In genomic region chr15:12225062-12225461, GRCm38 (mm10) we compare ENCODE assay signal across 18 mouse cellular contexts. TPM values are rescaled to one million over a fixed set of nuclear protein-coding genes. Genes with fewer than 3 reads are reported as not detected.
DNase-seq lines count a peak whose midpoint lies in the region; ATAC-seq and TF ChIP-seq lines count a peak whose summit lies in the region.
"Had no signal": no experiment of that assay in that cellular context is flagged by ENCODE, and none has a peak within 500 bp of the region (broad histone marks: within the 10 kb centered on the region; RNA-seq: fewer than 3 reads in every experiment).

No protein-coding gene starts in this region.

- H3K36me3 ChIP-seq in embryonic facial prominence, embryonic 13.5 days: no peaks in the 10 kb centered on the region
- no peaks in the 10 kb centered on the region for H3K36me3 ChIP-seq in embryonic facial prominence, embryonic 10.5 days (replicated peaks)
- no peaks in the 10 kb centered on the region for H3K36me3 ChIP-seq in heart, postnatal 0 days (replicated peaks; ENCODE audit: control insufficient read depth, insufficient read depth, low read length)
- no peaks in the 10 kb centered on the region for H3K36me3 ChIP-seq in lung, postnatal 0 days (ENCODE audit: insufficient read depth, low read length)
- H3K36me3 ChIP-seq: neural tube, embryonic 15.5 days; stomach, embryonic 15.5 days had no signal

- intact Hi-C loops in heart, postnatal 25 days (cut with DNase I): no loop called here

- TF ChIP-seq CTCF in heart, postnatal 0 days (IDR thresholded peaks at IDR 0.05; ENCODE audit: low read depth): no peak
- TF ChIP-seq CTCF in lung, postnatal 0 days (IDR thresholded peaks at IDR 0.05): no peak

- no peaks in the 10 kb centered on the region for H3K27me3 ChIP-seq in embryonic facial prominence, embryonic 13.5 days
- H3K27me3 ChIP-seq in embryonic facial prominence, embryonic 10.5 days (replicated peaks; ENCODE audit: low read depth, poor library complexity, severe bottlenecking): no peaks in the 10 kb centered on the region
- no peaks in the 10 kb centered on the region for H3K27me3 ChIP-seq in heart, postnatal 0 days (ENCODE audit: control insufficient read depth, insufficient read depth, low read length)
- no peaks in the 10 kb centered on the region for H3K27me3 ChIP-seq in lung, postnatal 0 days (replicated peaks; ENCODE audit: insufficient read depth, low read length)
- H3K27me3 ChIP-seq: neural tube, embryonic 15.5 days; stomach, embryonic 15.5 days had no signal

- no peak for TF ChIP-seq EP300 in heart, postnatal 0 days (IDR thresholded peaks at IDR 0.05; ENCODE audit: low read depth)
- no peak for TF ChIP-seq EP300 in lung, postnatal 0 days (IDR thresholded peaks at IDR 0.05)

- no peak overlapping the region for H3K9ac ChIP-seq in embryonic facial prominence, embryonic 13.5 days
- no peak overlapping the region for H3K9ac ChIP-seq in heart, postnatal 0 days (replicated peaks; ENCODE audit: low read depth, low read length)
- H3K9ac ChIP-seq in lung, postnatal 0 days (replicated peaks; ENCODE audit: low read depth): no peak overlapping the region
- H3K9ac ChIP-seq: neural tube, embryonic 15.5 days; stomach, embryonic 15.5 days had no signal

- H3K9me3 ChIP-seq in embryonic facial prominence, embryonic 13.5 days: no peaks in the 10 kb centered on the region
- H3K9me3 ChIP-seq in embryonic facial prominence, embryonic 10.5 days: no peaks in the 10 kb centered on the region
- no peaks in the 10 kb centered on the region for H3K9me3 ChIP-seq in heart, postnatal 0 days (replicated peaks; ENCODE audit: control insufficient read depth, low read length)
- H3K9me3 ChIP-seq in lung, postnatal 0 days (ENCODE audit: low read length): no peaks in the 10 kb centered on the region
- H3K9me3 ChIP-seq: neural tube, embryonic 15.5 days; stomach, embryonic 15.5 days had no signal

- 63% methylated on average over 4 of the region's 4 CpGs for whole genome bisulfite sequencing in embryonic facial prominence, embryonic 13.5 days
- WGBS in embryonic facial prominence, embryonic 10.5 days: 70% methylated on average over 4 of the region's 4 CpGs
- WGBS in heart, postnatal 0 days: 37% methylated on average over 4 of the region's 4 CpGs
- WGBS in lung, postnatal 0 days: 23% methylated on average over 4 of the region's 4 CpGs

- ATAC-seq in embryonic facial prominence, embryonic 13.5 days (ENCODE audit: insufficient number of reproducible peaks, insufficient read depth, low FRiP score, low TSS enrichment, low read depth): no peak
- peak; percentile 24; the same call in 1 of the 2 replicates for ATAC-seq in heart, postnatal 0 days (ENCODE audit: insufficient read depth, low read depth)
- peak; percentile 37 for ATAC-seq in lung, postnatal 0 days
- ATAC-seq in common myeloid progenitor, adult 5-6 weeks (replicated peaks; ENCODE audit: low read depth, poor library complexity, severe bottlenecking): peak; percentile 51; the same call in 1 of the 2 replicates
- ATAC-seq: forebrain, embryonic 14.5 days; hindbrain, postnatal 0 days had no signal

- H3K4me2 ChIP-seq in embryonic facial prominence, embryonic 13.5 days: no peak overlapping the region
- H3K4me2 ChIP-seq in heart, postnatal 0 days (ENCODE audit: low read depth, low read length): no peak overlapping the region
- H3K4me2 ChIP-seq in lung, postnatal 0 days (replicated peaks; ENCODE audit: low read depth, low read length): no peak overlapping the region
- H3K4me2 ChIP-seq: liver, embryonic 11.5 days; neural tube, embryonic 15.5 days; stomach, embryonic 15.5 days had no signal

- H3K4me1 ChIP-seq in embryonic facial prominence, embryonic 13.5 days: peaks cover 33% of the 10 kb centered on the region
- H3K4me1 ChIP-seq in embryonic facial prominence, embryonic 10.5 days: peaks cover 33% of the 10 kb centered on the region
- H3K4me1 ChIP-seq in heart, postnatal 0 days (ENCODE audit: control insufficient read depth, insufficient read depth): peaks cover 43% of the 10 kb centered on the region
- H3K4me1 ChIP-seq in lung, postnatal 0 days (ENCODE audit: insufficient read depth, low read depth, low read length): peaks cover 3% of the 10 kb centered on the region

- H3K27ac ChIP-seq in embryonic facial prominence, embryonic 13.5 days: peak overlapping the region; percentile 48; the same call in 1 of the 2 replicates
- H3K27ac ChIP-seq in embryonic facial prominence, embryonic 10.5 days (replicated peaks): no peak overlapping the region
- peak overlapping the region; percentile 44 for H3K27ac ChIP-seq in heart, postnatal 0 days (ENCODE audit: low read depth)
- no peak overlapping the region for H3K27ac ChIP-seq in lung, postnatal 0 days (ENCODE audit: low read length)
- H3K27ac ChIP-seq: hindbrain, postnatal 0 days; neural tube, embryonic 15.5 days; stomach, embryonic 15.5 days had no signal

- no peak for DNase-seq in embryonic facial prominence, embryonic 10.5 days (ENCODE audit: low spot score)
- DNase-seq in heart, postnatal 0 days (ENCODE audit: low spot score): peak; percentile 33
- DNase-seq in heart, postnatal 25 days (ENCODE audit: low spot score): no peak
- no peak for DNase-seq in lung, postnatal 0 days (ENCODE audit: low spot score)
- no peak for DNase-seq in lung, postnatal 14 days
- no peak for DNase-seq in right cerebral cortex, postnatal 36 days (ENCODE audit: low spot score in 2 of 2)
- DNase-seq: cerebellum, adult 9-11 months; embryo, embryonic 11 days; layer of hippocampus, postnatal 36 days; retina, postnatal 1 day; thymus, postnatal 25 days had no signal

- H3K4me3 ChIP-seq in embryonic facial prominence, embryonic 13.5 days: no peak overlapping the region
- no peak overlapping the region for H3K4me3 ChIP-seq in embryonic facial prominence, embryonic 10.5 days
- no peak overlapping the region for H3K4me3 ChIP-seq in heart, postnatal 0 days (ENCODE audit: low read depth, low read length)
- no peak overlapping the region for H3K4me3 ChIP-seq in lung, postnatal 0 days (ENCODE audit: low read depth, low read length)
- H3K4me3 ChIP-seq: neural tube, embryonic 15.5 days; stomach, embryonic 15.5 days had no signal

RNA-seq across cellular contexts. Expression of gene Mtmr12, which starts 20.2 kb away (rescaled TPM):
- 16.1 and 18.5 TPM in 2 replicates for polyA plus RNA-seq in embryonic facial prominence, embryonic 13.5 days (2015; fragmentation: Nextera tagmentation; extraction: Ambion mirVana)
- polyA plus RNA-seq in embryonic facial prominence, embryonic 10.5 days (2016; fragmentation: Nextera tagmentation; extraction: Ambion mirVana): 19.0 TPM in 2 replicates
- 9.8 and 19.2 TPM in 2 replicates for total RNA-seq in heart, postnatal 0 days (2014; rRNA removed; ENCODE audit: low replicate concordance)
- polyA plus RNA-seq in heart, postnatal 0 days (2015; fragmentation: Nextera tagmentation; extraction: Ambion mirVana): 4.9 and 5.4 TPM in 2 replicates
- total RNA-seq in heart, postnatal 25 days (2021): 10 to 100 TPM in 1 of 2 experiments, 1 to 10 TPM in 1; 9.6 to 11.3 TPM
- polyA plus RNA-seq in lung, postnatal 0 days (2015; fragmentation: Nextera tagmentation; extraction: Ambion mirVana): 12.3 and 14.6 TPM in 2 replicates
- 10.9 and 24.7 TPM in 2 replicates for total RNA-seq in common myeloid progenitor, adult 5-6 weeks (2017)

Comparison
In these comparisons a context has a peak if more than half of its experiments do, and no peak if none do; other contexts are left out.
1. H3K27ac ChIP-seq: peak in embryonic facial prominence, embryonic 13.5 days (single experiment) and heart, postnatal 0 days (single experiment); none in embryonic facial prominence, embryonic 10.5 days (single experiment) and lung, postnatal 0 days (single experiment).